Mouse (Mus musculus): Measurements from ENCODE around the gene Gmds. TPM values are rescaled to one million over a fixed set of nuclear protein-coding genes. Genes with fewer than 3 reads are reported as not detected.

The Gmds gene
- polyA plus RNA-seq, 1 experiment = 5.2 TPM

DNA sequence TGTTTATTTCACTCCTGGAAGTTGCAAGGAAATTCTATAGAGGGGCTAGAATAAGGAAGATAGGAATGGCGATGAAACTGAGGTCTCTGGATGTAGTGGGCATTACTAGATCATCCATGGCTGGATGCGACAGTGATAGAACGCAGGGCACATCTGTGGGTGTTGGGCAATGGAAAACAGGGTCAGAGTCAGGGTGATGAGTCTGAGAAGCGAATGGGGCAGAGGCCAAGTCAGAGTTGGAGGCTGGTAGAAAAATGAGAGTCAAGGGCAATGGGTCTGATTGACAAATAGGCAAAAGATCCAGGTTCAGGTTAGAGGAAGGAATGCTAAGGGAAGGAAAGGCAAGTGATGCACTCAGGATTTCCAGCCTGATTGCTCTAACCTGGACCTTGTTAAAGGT, 441.0 kb downstream of the Gmds start:
- H3K27ac ChIP-seq (ENCODE audit: control insufficient read depth, insufficient read depth, low read depth, low read length) = no peak overlapping the region
- TF ChIP-seq CTCF (IDR thresholded peaks at IDR 0.05; ENCODE audit: control insufficient read depth, insufficient read depth, insufficient replicate concordance, low read depth, low read length) = no peak
- no peak for TF ChIP-seq POLR2A (IDR thresholded peaks at IDR 0.05; ENCODE audit: control insufficient read depth, low read depth, low read length)
- H3K27me3 ChIP-seq (ENCODE audit: control insufficient read depth, insufficient read depth, low read length) = no peaks in the 10 kb centered on the region

DNA sequence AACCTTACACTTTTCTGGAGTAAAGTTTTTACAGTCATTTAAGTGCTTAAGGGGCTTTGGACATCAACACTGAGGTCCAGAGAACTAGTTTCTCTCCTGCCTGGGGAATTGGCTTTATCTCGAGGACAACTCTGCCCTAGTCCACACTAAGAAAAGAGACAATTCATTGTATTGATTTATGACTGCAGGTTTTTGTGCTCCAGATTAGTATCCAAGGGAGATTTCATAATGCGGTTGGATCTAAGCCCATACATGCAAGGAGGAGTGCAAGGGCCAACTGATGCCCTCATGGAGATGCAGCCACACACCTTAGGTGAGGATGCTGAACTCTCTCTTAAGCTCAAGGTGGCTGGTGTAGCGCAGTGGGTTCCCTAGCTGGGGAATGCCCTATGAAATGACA, 444.0 kb downstream of the Gmds start:
- no peak overlapping the region for H3K4me3 ChIP-seq (ENCODE audit: control insufficient read depth, low read depth, low read length)
- no peak for TF ChIP-seq POLR2A (IDR thresholded peaks at IDR 0.05; ENCODE audit: control insufficient read depth, low read depth, low read length)
- no peak for TF ChIP-seq CTCF (IDR thresholded peaks at IDR 0.05; ENCODE audit: control insufficient read depth, insufficient read depth, insufficient replicate concordance, low read depth, low read length)

More for the DNA sequence above, 441.0 kb downstream of the Gmds start:
- Histone ChIP-seq H3K4me3 (ENCODE audit: control insufficient read depth, low read depth, low read length) (no peak overlapping the region), H3K36me3 (ENCODE audit: control insufficient read depth, insufficient read depth, low read length) (no peaks in the 10 kb centered on the region), H3K4me1 (ENCODE audit: control insufficient read depth, insufficient read depth, low read length) (no peaks in the 10 kb centered on the region)

DNA sequence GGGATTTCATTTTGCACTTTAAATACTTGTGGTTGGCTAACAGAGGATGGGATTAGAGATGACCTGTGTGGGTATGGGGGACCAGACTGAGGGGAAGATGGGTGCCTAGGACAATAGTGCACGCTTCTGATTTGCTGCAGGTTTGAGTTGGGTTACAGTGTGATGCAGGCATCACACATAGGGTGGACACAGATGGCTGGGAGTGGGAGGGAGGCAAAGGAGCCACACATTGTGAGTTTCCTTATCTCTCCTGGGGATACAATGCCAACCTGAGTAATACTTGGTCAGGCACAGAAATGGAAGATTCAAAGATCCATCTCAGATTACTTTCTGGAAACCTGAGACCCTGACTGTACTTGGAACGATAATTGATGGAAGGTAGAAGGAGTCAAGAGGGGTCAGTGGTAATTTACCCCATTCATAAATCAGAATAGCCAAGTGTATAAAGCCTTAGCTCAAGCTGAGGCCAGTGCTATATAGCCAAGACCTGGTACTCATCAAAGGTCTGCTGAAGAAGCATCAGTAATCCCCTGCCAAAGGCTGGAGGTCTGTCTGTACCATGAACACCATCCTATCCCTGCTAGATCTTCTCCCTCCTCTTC, 445.5 kb downstream of the Gmds start:
- Histone ChIP-seq H3K4me1 (ENCODE audit: control insufficient read depth, insufficient read depth, low read length) (no peaks in the 10 kb centered on the region), H3K27me3 (ENCODE audit: control insufficient read depth, insufficient read depth, low read length) (no peaks in the 10 kb centered on the region), H3K36me3 (ENCODE audit: control insufficient read depth, insufficient read depth, low read length) (no peaks in the 10 kb centered on the region), H3K4me3 (ENCODE audit: control insufficient read depth, low read depth, low read length) (no peak overlapping the region), H3K27ac (ENCODE audit: control insufficient read depth, insufficient read depth, low read depth, low read length) (no peak overlapping the region)
- TF ChIP-seq POLR2A (IDR thresholded peaks at IDR 0.05; ENCODE audit: control insufficient read depth, low read depth, low read length) (no peak), CTCF (IDR thresholded peaks at IDR 0.05; ENCODE audit: control insufficient read depth, insufficient read depth, insufficient replicate concordance, low read depth, low read length) (no peak)

More for the DNA sequence above, 444.0 kb downstream of the Gmds start:
- Histone ChIP-seq H3K27me3 (ENCODE audit: control insufficient read depth, insufficient read depth, low read length) (no peaks in the 10 kb centered on the region), H3K27ac (ENCODE audit: control insufficient read depth, insufficient read depth, low read depth, low read length) (no peak overlapping the region), H3K4me1 (ENCODE audit: control insufficient read depth, insufficient read depth, low read length) (no peaks in the 10 kb centered on the region), H3K36me3 (ENCODE audit: control insufficient read depth, insufficient read depth, low read length) (no peaks in the 10 kb centered on the region)

DNA sequence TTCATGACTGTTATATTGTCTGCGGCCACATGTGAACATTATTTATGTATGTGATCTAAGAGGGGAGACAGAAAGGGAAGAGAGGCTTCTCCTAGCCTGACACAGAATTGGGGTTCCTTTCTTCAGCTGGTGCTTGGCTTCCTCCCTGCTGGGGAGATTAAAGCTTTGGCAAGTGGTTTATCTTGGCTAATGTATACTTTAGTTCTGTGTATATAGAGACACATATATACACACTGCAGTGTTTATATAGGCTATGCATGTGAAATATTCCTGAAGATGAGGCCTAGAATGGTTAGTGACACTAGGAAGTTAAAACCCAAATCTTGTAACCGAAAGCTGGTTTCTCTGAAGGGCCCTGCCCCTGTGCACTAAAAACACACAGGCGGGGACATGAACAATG, 450.0 kb downstream of the Gmds start:
- Histone ChIP-seq H3K27me3 (ENCODE audit: control insufficient read depth, insufficient read depth, low read length) (no peaks in the 10 kb centered on the region), H3K27ac (ENCODE audit: control insufficient read depth, insufficient read depth, low read depth, low read length) (no peak overlapping the region), H3K36me3 (ENCODE audit: control insufficient read depth, insufficient read depth, low read length) (no peaks in the 10 kb centered on the region), H3K4me3 (ENCODE audit: control insufficient read depth, low read depth, low read length) (no peak overlapping the region), H3K4me1 (ENCODE audit: control insufficient read depth, insufficient read depth, low read length) (no peaks in the 10 kb centered on the region)
- TF ChIP-seq POLR2A (IDR thresholded peaks at IDR 0.05; ENCODE audit: control insufficient read depth, low read depth, low read length) = no peak
- TF ChIP-seq CTCF (IDR thresholded peaks at IDR 0.05; ENCODE audit: control insufficient read depth, insufficient read depth, insufficient replicate concordance, low read depth, low read length) = no peak

DNA sequence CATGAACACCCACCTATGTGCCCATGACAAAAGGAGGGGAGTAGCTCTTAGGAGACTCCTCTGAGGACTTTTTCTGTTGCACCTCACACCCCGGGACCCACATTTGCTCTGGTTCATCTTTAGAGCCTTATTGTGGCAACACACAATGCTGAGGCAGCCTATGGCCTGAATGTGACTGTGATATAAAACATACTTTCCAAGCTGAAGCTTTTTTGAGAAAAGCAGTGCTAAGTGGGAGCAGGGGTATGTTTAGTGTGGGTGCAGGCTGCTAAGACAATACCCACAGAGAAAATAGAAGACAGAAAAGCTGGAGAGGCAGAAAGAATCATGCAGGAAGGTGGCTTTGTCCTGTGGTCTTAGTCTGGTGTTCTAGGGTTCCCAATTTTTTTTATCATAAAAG, 452.8 kb downstream of the Gmds start:
- Histone ChIP-seq H3K4me1 (ENCODE audit: control insufficient read depth, insufficient read depth, low read length) (no peaks in the 10 kb centered on the region), H3K27ac (ENCODE audit: control insufficient read depth, insufficient read depth, low read depth, low read length) (no peak overlapping the region), H3K4me3 (ENCODE audit: control insufficient read depth, low read depth, low read length) (no peak overlapping the region), H3K27me3 (ENCODE audit: control insufficient read depth, insufficient read depth, low read length) (no peaks in the 10 kb centered on the region), H3K36me3 (ENCODE audit: control insufficient read depth, insufficient read depth, low read length) (no peaks in the 10 kb centered on the region)
- no peak for TF ChIP-seq CTCF (IDR thresholded peaks at IDR 0.05; ENCODE audit: control insufficient read depth, insufficient read depth, insufficient replicate concordance, low read depth, low read length)
- no peak for TF ChIP-seq POLR2A (IDR thresholded peaks at IDR 0.05; ENCODE audit: control insufficient read depth, low read depth, low read length)

DNA sequence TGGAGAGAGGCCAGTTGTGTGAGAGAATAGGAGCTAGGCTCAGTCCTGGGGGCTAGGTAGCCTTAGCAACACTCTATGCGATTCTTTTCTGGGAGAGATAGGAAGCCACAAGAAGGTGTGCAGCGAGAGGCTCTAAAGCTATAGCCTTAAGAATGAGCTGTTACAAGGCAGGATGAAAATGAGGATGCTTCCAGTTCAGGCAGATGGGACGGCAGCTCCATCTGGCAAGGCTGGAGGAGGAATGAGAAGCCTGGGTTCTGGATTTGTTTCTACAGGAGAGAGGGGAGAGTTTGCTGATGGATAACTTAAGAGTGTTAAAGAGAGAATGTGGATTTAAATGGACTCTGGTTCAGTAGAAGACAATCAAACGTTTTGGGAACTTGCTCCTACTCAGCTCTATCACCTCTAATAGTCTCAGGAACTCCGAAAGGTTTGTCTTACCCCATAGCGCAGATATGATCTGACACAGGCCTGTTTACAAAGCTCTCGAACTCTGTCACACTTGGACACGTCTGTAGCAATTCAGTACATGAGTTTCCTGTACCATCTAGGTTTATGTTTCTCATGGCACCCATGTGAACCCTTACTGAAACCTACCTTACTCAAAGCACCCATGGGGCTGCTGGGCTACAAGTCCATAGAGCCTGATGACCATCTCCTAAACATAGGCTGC, 459.6 kb downstream of the Gmds start:
- H3K4me1 ChIP-seq (ENCODE audit: control insufficient read depth, insufficient read depth, low read length) = no peaks in the 10 kb centered on the region
- H3K4me3 ChIP-seq (ENCODE audit: control insufficient read depth, low read depth, low read length) = no peak overlapping the region
- H3K27me3 ChIP-seq (ENCODE audit: control insufficient read depth, insufficient read depth, low read length) = no peaks in the 10 kb centered on the region
- no peaks in the 10 kb centered on the region for H3K36me3 ChIP-seq (ENCODE audit: control insufficient read depth, insufficient read depth, low read length)
- no peak overlapping the region for H3K27ac ChIP-seq (ENCODE audit: control insufficient read depth, insufficient read depth, low read depth, low read length)
- TF ChIP-seq CTCF (IDR thresholded peaks at IDR 0.05; ENCODE audit: control insufficient read depth, insufficient read depth, insufficient replicate concordance, low read depth, low read length) (no peak), POLR2A (IDR thresholded peaks at IDR 0.05; ENCODE audit: control insufficient read depth, low read depth, low read length) (no peak)

DNA sequence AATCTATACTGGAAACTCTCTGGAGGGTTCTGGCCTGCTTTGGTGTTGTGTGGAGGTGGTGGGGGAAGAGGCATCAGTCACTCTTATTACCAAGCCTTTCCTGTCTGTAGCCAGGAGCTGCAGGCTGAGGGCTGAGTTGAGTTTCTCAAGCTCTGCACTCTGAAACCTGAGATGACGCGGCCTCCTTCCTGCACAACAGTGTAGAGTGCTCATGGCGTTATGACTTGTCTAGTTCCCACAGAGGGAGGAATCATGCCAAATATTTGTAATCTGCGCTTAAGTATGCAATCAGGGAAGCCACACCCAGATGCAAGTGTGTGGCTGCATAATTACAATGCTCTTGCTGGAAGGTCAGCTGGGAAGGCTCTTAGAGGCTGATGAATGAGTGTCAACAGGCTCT, 461.5 kb downstream of the Gmds start:
- Histone ChIP-seq H3K27ac (ENCODE audit: control insufficient read depth, insufficient read depth, low read depth, low read length) (no peak overlapping the region), H3K36me3 (ENCODE audit: control insufficient read depth, insufficient read depth, low read length) (no peaks in the 10 kb centered on the region), H3K4me3 (ENCODE audit: control insufficient read depth, low read depth, low read length) (no peak overlapping the region), H3K27me3 (ENCODE audit: control insufficient read depth, insufficient read depth, low read length) (no peaks in the 10 kb centered on the region), H3K4me1 (ENCODE audit: control insufficient read depth, insufficient read depth, low read length) (no peaks in the 10 kb centered on the region)
- TF ChIP-seq CTCF (IDR thresholded peaks at IDR 0.05; ENCODE audit: control insufficient read depth, insufficient read depth, insufficient replicate concordance, low read depth, low read length) = no peak
- no peak for TF ChIP-seq POLR2A (IDR thresholded peaks at IDR 0.05; ENCODE audit: control insufficient read depth, low read depth, low read length)

Data from testis, adult 2 months (tissue).